Mouse (Mus musculus) megakaryocyte, embryonic 14.5 days (primary cell): Measurements from ENCODE around the gene Cdca5.

Experiments used
- FLI1 ChIP-seq: IDR thresholded peaks from 2 replicates; pipeline ENCODE4 v1.6.1; 2012; ENCODE audit warnings: low read length, inconsistent platforms, mixed read lengths
- GATA1 ChIP-seq: IDR thresholded peaks from 3 replicates; pipeline ENCODE4 v1.6.1; 2012; ENCODE audit warnings: mixed read lengths, low read length, inconsistent platforms, borderline replicate concordance

GRCm38 (mm10) chr19:6084478-6085248 lies at the start of gene Cdca5, which contains the start of gene Zfpl1:
- TF ChIP-seq GATA1 (no peak), FLI1 (peak; percentile 100; the same call in 1 of the 2 replicates)
